Mouse (Mus musculus) MEL (cell line): ENCODE results near the gene Ubxn10.

Experiments
- CTCF ChIP-seq, 3 experiments: IDR thresholded peaks in 2 of 3; conservative IDR thresholded peaks in 1 of 3; 2 replicates each; pipeline ENCODE4 v1.5.1; 2011 to 2012; ENCODE audit warnings: low read length in 3 of 3, low read depth in 2 of 3, mild to moderate bottlenecking in 2 of 3, improper control_type of control experiment in 1 of 3, inconsistent platforms in 1 of 3, mixed read lengths in 1 of 3, moderate library complexity in 1 of 3; ENCODE audit not compliant: control insufficient read depth in 1 of 3, insufficient read depth in 1 of 3, poor library complexity in 1 of 3, severe bottlenecking in 1 of 3
- EP300 ChIP-seq, 2 experiments: IDR thresholded peaks; 2 replicates each; pipeline ENCODE4 v1.6.1; 2011; ENCODE audit warnings: improper control_type of control experiment in 2 of 2, low read length in 2 of 2, low read depth in 1 of 2, mild to moderate bottlenecking in 1 of 2
- GATA1 ChIP-seq: IDR thresholded peaks from 2 replicates; pipeline ENCODE4 v1.6.1; 2011; ENCODE audit warnings: low read depth, low read length, improper control_type of control experiment
- KAT2A ChIP-seq: conservative IDR thresholded peaks from 2 replicates; pipeline ENCODE4 v1.6.1; 2012; ENCODE audit warnings: low read depth, low read length, improper control_type of control experiment, inconsistent platforms
- MAZ ChIP-seq: IDR thresholded peaks from 2 replicates; pipeline ENCODE4 v1.6.1; 2012; ENCODE audit warnings: low read depth, mild to moderate bottlenecking, inconsistent platforms, low read length, improper control_type of control experiment
- MXI1 ChIP-seq: IDR thresholded peaks from 2 replicates; pipeline ENCODE4 v1.6.1; 2011; ENCODE audit warnings: mild to moderate bottlenecking, low read depth, low read length, improper control_type of control experiment
- POLR2A ChIP-seq, 2 experiments: IDR thresholded peaks; 2 replicates each; pipeline ENCODE4 v1.6.1; 2011 to 2012; ENCODE audit warnings: low read length in 2 of 2, mild to moderate bottlenecking in 2 of 2, control low read depth in 1 of 2, improper control_type of control experiment in 1 of 2, low read depth in 1 of 2, moderate library complexity in 1 of 2; ENCODE audit not compliant: control insufficient read depth in 1 of 2, insufficient read depth in 1 of 2, poor library complexity in 1 of 2

DNA sequence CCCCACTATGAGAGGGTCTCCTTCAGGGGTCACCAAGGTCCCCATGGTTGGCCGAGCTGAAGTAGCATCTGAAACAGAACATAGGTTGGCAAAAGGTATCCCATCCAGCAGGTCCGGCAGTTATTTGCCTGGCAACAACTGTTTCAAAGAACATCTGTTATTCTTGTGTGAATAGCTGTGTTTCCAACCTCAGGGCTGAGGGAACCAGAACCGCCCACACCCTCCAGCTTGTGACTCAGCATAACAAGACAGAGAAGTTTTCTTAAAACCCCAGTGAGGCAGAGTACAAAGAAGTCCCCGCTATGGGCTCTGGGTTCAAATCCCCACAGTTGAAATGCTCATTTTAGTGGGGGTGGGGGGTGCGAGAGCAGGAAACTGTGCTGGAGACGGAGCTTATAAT lies 45.1 kb upstream of the Ubxn10 start:
- TF ChIP-seq CTCF (IDR thresholded peaks at IDR 0.05 in 2 of 3, conservative IDR thresholded peaks at IDR 0.05 in 1 of 3; ENCODE audit: control insufficient read depth in 1 of 3, insufficient read depth in 1 of 3, low read depth in 2 of 3, low read length in 3 of 3, poor library complexity in 1 of 3, severe bottlenecking in 1 of 3) (no peak), MAZ (no peak), KAT2A (no peak), POLR2A (IDR thresholded peaks at IDR 0.05; ENCODE audit: control insufficient read depth in 1 of 2, insufficient read depth in 1 of 2, low read depth in 1 of 2, low read length in 2 of 2, poor library complexity in 1 of 2) (no peak), MXI1 (no peak), GATA1 (no peak), EP300 (IDR thresholded peaks at IDR 0.05; ENCODE audit: low read depth in 1 of 2, low read length in 2 of 2) (no peak)
